Mouse (Mus musculus): ENCODE data around the gene Orc6. TPM values are rescaled to one million over a fixed set of nuclear protein-coding genes. Genes with fewer than 3 reads are reported as not detected.

Orc6 gene
- total and polyA plus RNA-seq, 2 experiments from 2014 or later, result 41.4 to 62.3 TPM

GRCm38 (mm10) chr8:85308564-85308963 lies 9.1 kb downstream of the Orc6 start:
- no peaks in the 10 kb centered on the region for H3K9me3 ChIP-seq (ENCODE audit: low read length)
- WGBS, result 95% methylated on average over 2 of the region's 2 CpGs
- DNase-seq (ENCODE audit: low spot score), result no peak
- TF ChIP-seq CTCF (IDR thresholded peaks at IDR 0.05; ENCODE audit: low read depth), result no peak
- no peak overlapping the region for H3K4me3 ChIP-seq (ENCODE audit: low read length)
- no peaks in the 10 kb centered on the region for H3K27me3 ChIP-seq (ENCODE audit: insufficient read depth, low read length)
- H3K36me3 ChIP-seq (ENCODE audit: insufficient read depth, low read length), result peaks cover 32% of the 10 kb centered on the region
- no peak overlapping the region for H3K9ac ChIP-seq (replicated peaks; ENCODE audit: low read length)
- H3K27ac ChIP-seq, result no peak overlapping the region
- no peaks in the 10 kb centered on the region for H3K4me1 ChIP-seq (ENCODE audit: insufficient read depth, low read length)
- ATAC-seq, result no peak
- no peak overlapping the region for H3K4me2 ChIP-seq (ENCODE audit: low read depth, low read length)

- H3K4me1 ChIP-seq (ENCODE audit: insufficient read depth, low read length), result no peaks in the 10 kb centered on the region
- peak; percentile 70 for TF ChIP-seq CTCF (IDR thresholded peaks at IDR 0.05; ENCODE audit: low read depth)
- H3K36me3 ChIP-seq (ENCODE audit: insufficient read depth, low read length), result peaks cover 16% of the 10 kb centered on the region; the same call in 1 of the 2 replicates
- ATAC-seq, result no peak
- no peak overlapping the region for H3K27ac ChIP-seq
- no peak overlapping the region for H3K4me3 ChIP-seq (ENCODE audit: low read length)
- no peaks in the 10 kb centered on the region for H3K9me3 ChIP-seq (ENCODE audit: low read length)
- H3K4me2 ChIP-seq (ENCODE audit: low read depth, low read length), result no peak overlapping the region
- no peak overlapping the region for H3K9ac ChIP-seq (replicated peaks; ENCODE audit: low read length)
- DNase-seq (ENCODE audit: low spot score), result peak; percentile 54
- H3K27me3 ChIP-seq (ENCODE audit: insufficient read depth, low read length), result no peaks in the 10 kb centered on the region
Observed at GRCm38 (mm10) chr8:85311743-85312142, 12.3 kb downstream of the Orc6 start.

DNA sequence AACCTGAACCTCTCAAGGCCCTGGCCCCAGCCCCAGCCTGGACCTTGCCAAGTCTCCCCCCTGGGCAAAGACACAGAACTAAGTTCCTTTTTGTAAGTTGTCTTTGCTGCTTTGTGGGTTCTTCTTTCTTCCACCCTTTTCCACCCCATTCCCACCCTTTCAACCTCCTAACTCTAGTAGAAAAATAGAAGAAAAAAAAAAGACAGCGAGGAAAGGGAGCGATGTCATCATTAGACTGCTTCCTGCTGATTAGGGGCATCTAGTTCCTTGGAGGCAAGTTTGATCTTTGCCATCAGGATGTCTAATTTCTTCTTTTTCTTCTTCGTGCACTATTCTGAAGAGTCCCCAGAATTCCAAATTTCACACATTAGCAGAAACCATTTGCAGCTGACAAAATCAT lies 13.6 kb downstream of the Orc6 start:
- 88% methylated on average over 3 of the region's 3 CpGs for WGBS
- H3K36me3 ChIP-seq (ENCODE audit: insufficient read depth, low read length), result peaks cover 10% of the 10 kb centered on the region; the same call in 1 of the 2 replicates
- ATAC-seq (no peak), DNase-seq (ENCODE audit: low spot score) (no peak)
- H3K27me3 ChIP-seq (ENCODE audit: insufficient read depth, low read length), result no peaks in the 10 kb centered on the region
- no peak overlapping the region for H3K9ac ChIP-seq (replicated peaks; ENCODE audit: low read length)
- no peak for TF ChIP-seq CTCF (IDR thresholded peaks at IDR 0.05; ENCODE audit: low read depth)
- H3K4me3 ChIP-seq (ENCODE audit: low read length), result no peak overlapping the region
- H3K4me1 ChIP-seq (ENCODE audit: insufficient read depth, low read length), result no peaks in the 10 kb centered on the region
- no peak overlapping the region for H3K4me2 ChIP-seq (ENCODE audit: low read depth, low read length)
- no peaks in the 10 kb centered on the region for H3K9me3 ChIP-seq (ENCODE audit: low read length)
- no peak overlapping the region for H3K27ac ChIP-seq

GRCm38 (mm10) chr8:85318534-85318933 lies 19.1 kb downstream of the Orc6 start:
- Histone ChIP-seq H3K27me3 (ENCODE audit: insufficient read depth, low read length) (no peaks in the 10 kb centered on the region), H3K4me1 (ENCODE audit: insufficient read depth, low read length) (no peaks in the 10 kb centered on the region), H3K27ac (no peak overlapping the region), H3K4me2 (ENCODE audit: low read depth, low read length) (no peak overlapping the region), H3K4me3 (ENCODE audit: low read length) (no peak overlapping the region), H3K36me3 (ENCODE audit: insufficient read depth, low read length) (no peaks in the 10 kb centered on the region), H3K9ac (replicated peaks; ENCODE audit: low read length) (no peak overlapping the region), H3K9me3 (ENCODE audit: low read length) (no peaks in the 10 kb centered on the region)
- TF ChIP-seq CTCF (IDR thresholded peaks at IDR 0.05; ENCODE audit: low read depth), result no peak
- ATAC-seq (no peak), DNase-seq (ENCODE audit: low spot score) (no peak)
- WGBS, result 91% methylated on average over 4 of the region's 4 CpGs

- TF ChIP-seq CTCF (IDR thresholded peaks at IDR 0.05; ENCODE audit: low read depth), result no peak
- 90% methylated on average over 15 of the region's 15 CpGs for WGBS
- Histone ChIP-seq H3K9ac (replicated peaks; ENCODE audit: low read length) (no peak overlapping the region), H3K9me3 (ENCODE audit: low read length) (no peaks in the 10 kb centered on the region), H3K4me2 (ENCODE audit: low read depth, low read length) (no peak overlapping the region), H3K27me3 (ENCODE audit: insufficient read depth, low read length) (no peaks in the 10 kb centered on the region), H3K4me3 (ENCODE audit: low read length) (no peak overlapping the region), H3K4me1 (ENCODE audit: insufficient read depth, low read length) (no peaks in the 10 kb centered on the region), H3K36me3 (ENCODE audit: insufficient read depth, low read length) (no peaks in the 10 kb centered on the region), H3K27ac (no peak overlapping the region)
- ATAC-seq (no peak), DNase-seq (ENCODE audit: low spot score) (no peak)
Observed at GRCm38 (mm10) chr8:85321981-85322380, 22.5 kb downstream of the Orc6 start.

- H3K27me3 ChIP-seq (ENCODE audit: insufficient read depth, low read length), result no peaks in the 10 kb centered on the region
- 74% methylated on average over 3 of the region's 3 CpGs for WGBS
- DNase-seq (ENCODE audit: low spot score) (no peak), ATAC-seq (no peak)
- H3K36me3 ChIP-seq (ENCODE audit: insufficient read depth, low read length), result no peaks in the 10 kb centered on the region
- no peak overlapping the region for H3K4me3 ChIP-seq (ENCODE audit: low read length)
- no peaks in the 10 kb centered on the region for H3K9me3 ChIP-seq (ENCODE audit: low read length)
- H3K4me1 ChIP-seq (ENCODE audit: insufficient read depth, low read length), result no peaks in the 10 kb centered on the region
- no peak for TF ChIP-seq CTCF (IDR thresholded peaks at IDR 0.05; ENCODE audit: low read depth)
- no peak overlapping the region for H3K27ac ChIP-seq
- H3K4me2 ChIP-seq (ENCODE audit: low read depth, low read length), result no peak overlapping the region
- H3K9ac ChIP-seq (replicated peaks; ENCODE audit: low read length), result no peak overlapping the region
Observed at GRCm38 (mm10) chr8:85323084-85323483, 23.7 kb downstream of the Orc6 start.

DNA sequence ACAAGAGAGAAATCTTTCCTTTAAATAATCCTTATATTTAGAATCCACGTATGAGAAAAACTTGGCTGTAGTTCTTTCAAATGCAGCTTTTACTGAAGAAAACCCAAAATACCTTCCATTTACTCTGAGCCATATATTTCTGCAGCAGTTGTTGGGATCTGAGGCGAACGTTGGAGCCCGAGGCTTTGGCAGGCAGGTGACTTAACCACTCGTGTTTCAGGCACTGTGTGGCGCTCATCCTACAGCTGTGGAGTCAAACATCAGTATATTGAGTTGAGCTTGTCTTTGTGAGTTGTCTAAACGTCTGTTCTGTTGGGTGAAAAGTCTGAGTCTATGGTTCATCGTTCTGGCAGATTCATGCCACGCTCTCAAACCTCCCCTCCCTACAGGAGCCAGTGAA lies 27.6 kb downstream of the Orc6 start:
- no peak overlapping the region for H3K4me2 ChIP-seq (ENCODE audit: low read depth, low read length)
- ATAC-seq, result no peak
- no peaks in the 10 kb centered on the region for H3K4me1 ChIP-seq (ENCODE audit: insufficient read depth, low read length)
- no peak overlapping the region for H3K9ac ChIP-seq (replicated peaks; ENCODE audit: low read length)
- DNase-seq (ENCODE audit: low spot score), result no peak
- no peak for TF ChIP-seq CTCF (IDR thresholded peaks at IDR 0.05; ENCODE audit: low read depth)
- WGBS, result 82% methylated on average over 9 of the region's 9 CpGs
- H3K4me3 ChIP-seq (ENCODE audit: low read length), result no peak overlapping the region
- no peak overlapping the region for H3K27ac ChIP-seq
- H3K27me3 ChIP-seq (ENCODE audit: insufficient read depth, low read length), result no peaks in the 10 kb centered on the region
- H3K36me3 ChIP-seq (ENCODE audit: insufficient read depth, low read length), result no peaks in the 10 kb centered on the region
- no peaks in the 10 kb centered on the region for H3K9me3 ChIP-seq (ENCODE audit: low read length)
